Mouse (Mus musculus) myocyte (in vitro differentiated cells): ENCODE results near the gene Unc93b1. TPM values are rescaled to one million over a fixed set of nuclear protein-coding genes. Genes with fewer than 3 reads are reported as not detected.

Experiments used
- H3K27me3 ChIP-seq: one replicate; pipeline ENCODE4 v1.6.1; 2011; ENCODE audit not compliant: control insufficient read depth, insufficient read depth, insufficient read length
- H3K36me3 ChIP-seq: one replicate; pipeline ENCODE4 v1.6.1; 2011; ENCODE audit not compliant: control insufficient read depth, insufficient read depth
- H3K4me2 ChIP-seq: one replicate; pipeline ENCODE4 v1.6.1; 2011; ENCODE audit warnings: low read depth, control low read depth
- H3K4me3 ChIP-seq: one replicate; pipeline ENCODE4 v1.5.1; 2011; ENCODE audit warnings: mild to moderate bottlenecking, control low read depth, moderate library complexity
- H3K79me2 ChIP-seq: one replicate; pipeline ENCODE4 v1.6.1; 2011; ENCODE audit not compliant: control insufficient read depth, insufficient read depth
- H3ac ChIP-seq: one replicate; pipeline ENCODE4 v1.6.1; 2011; ENCODE audit not compliant: control insufficient read depth, insufficient read length
- CEBPB ChIP-seq: IDR thresholded peaks from 2 replicates; pipeline ENCODE4 v1.6.1; 2011; ENCODE audit warnings: mild to moderate bottlenecking, moderate library complexity; ENCODE audit not compliant: poor library complexity, insufficient read depth, severe bottlenecking
- E2F4 ChIP-seq: IDR thresholded peaks from one replicate; pipeline ENCODE4 v1.6.1; 2011; ENCODE audit warnings: mild to moderate bottlenecking, control low read depth, moderate library complexity; ENCODE audit not compliant: insufficient read depth
- MAX ChIP-seq: IDR thresholded peaks from one replicate; pipeline ENCODE4 v1.6.1; 2011; ENCODE audit warnings: low read depth, mild to moderate bottlenecking, control low read depth
- MYOD1 ChIP-seq, 3 experiments: IDR thresholded peaks; one replicate each; pipeline ENCODE4 v1.6.1; 2011; ENCODE audit warnings: control low read depth in 2 of 3, low read depth in 2 of 3, mild to moderate bottlenecking in 2 of 3, moderate library complexity in 1 of 3; ENCODE audit not compliant: insufficient read length in 2 of 3, control insufficient read depth in 1 of 3
- MYOG ChIP-seq, 3 experiments: IDR thresholded peaks; one replicate each; pipeline ENCODE4 v1.6.1; 2011; ENCODE audit warnings: control low read depth in 2 of 3, low read depth in 2 of 3, mild to moderate bottlenecking in 2 of 3; ENCODE audit not compliant: insufficient read length in 2 of 3, control insufficient read depth in 1 of 3, insufficient read depth in 1 of 3
- POLR2A ChIP-seq: IDR thresholded peaks from one replicate; pipeline ENCODE4 v1.6.1; 2011; ENCODE audit warnings: low read depth, mild to moderate bottlenecking, control low read depth, moderate library complexity; ENCODE audit not compliant: insufficient read length
- POLR2AphosphoS2 ChIP-seq: IDR thresholded peaks from one replicate; pipeline ENCODE4 v1.6.1; 2011; ENCODE audit warnings: low read depth, control low read depth; ENCODE audit not compliant: insufficient read length
- REST ChIP-seq: IDR thresholded peaks from one replicate; pipeline ENCODE4 v1.6.1; 2011; ENCODE audit warnings: mild to moderate bottlenecking, control low read depth, moderate library complexity; ENCODE audit not compliant: insufficient read depth, insufficient read length
- SRF ChIP-seq: IDR thresholded peaks from one replicate; pipeline ENCODE4 v1.6.1; 2011; ENCODE audit warnings: low read depth; ENCODE audit not compliant: control insufficient read depth, insufficient read length
- TCF12 ChIP-seq: IDR thresholded peaks from one replicate; pipeline ENCODE4 v1.6.1; 2011; ENCODE audit warnings: mild to moderate bottlenecking, control low read depth; ENCODE audit not compliant: poor library complexity, insufficient read depth, severe bottlenecking
- TCF3 ChIP-seq: IDR thresholded peaks from one replicate; pipeline ENCODE4 v1.6.1; 2011; ENCODE audit warnings: low read depth, control low read depth; ENCODE audit not compliant: insufficient read length
- USF1 ChIP-seq: IDR thresholded peaks from one replicate; pipeline ENCODE4 v1.6.1; 2011; ENCODE audit warnings: low read depth, mild to moderate bottlenecking, control low read depth, moderate library complexity
- polyA plus RNA-seq: library from polyadenylated mRNA; unstranded; fragments of >200 nt; fragmentation: generic; extraction: Trizol; gene quantifications from one replicate; pipeline ENCODE4 v1.2.1, GENCODE M21; 2012; ENCODE audit warnings: missing spikeins

The Unc93b1 gene
- polyA plus RNA-seq, 1 experiment = 4.0 TPM

DNA sequence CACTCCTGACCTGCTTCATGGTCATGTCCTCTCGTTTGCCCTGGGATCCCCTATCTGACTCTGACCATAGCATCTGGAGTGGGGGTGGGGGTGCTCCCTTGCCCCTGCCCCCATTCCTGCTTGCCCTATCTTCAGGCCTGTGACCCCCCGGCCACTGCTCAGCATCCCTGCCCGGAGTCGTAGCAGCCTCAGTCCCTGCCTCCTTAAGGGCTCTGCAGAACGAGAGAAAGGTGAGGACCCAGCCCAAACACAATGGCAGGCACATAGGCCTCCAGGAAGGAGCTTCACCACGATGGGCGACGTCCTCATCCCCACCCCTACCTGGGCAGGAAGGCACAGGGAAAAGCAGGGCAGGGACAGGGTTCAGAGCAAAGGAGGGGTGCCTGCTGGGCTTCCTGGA is 63.3 kb downstream of the Unc93b1 start:
- H3ac ChIP-seq = no peak overlapping the region
- H3K4me3 ChIP-seq = no peak overlapping the region
- H3K79me2 ChIP-seq = no peaks in the 10 kb centered on the region
- TF ChIP-seq CEBPB = no peak
- TF ChIP-seq MYOD1 (IDR thresholded peaks at IDR 0.05; ENCODE audit: control insufficient read depth in 1 of 3, insufficient read length in 2 of 3, low read depth in 2 of 3) = no peak
- TF ChIP-seq USF1 = no peak
- no peak for TF ChIP-seq E2F4
- no peak for TF ChIP-seq TCF12
- no peak for TF ChIP-seq TCF3
- no peak for TF ChIP-seq MAX
- no peak for TF ChIP-seq SRF
- no peak for TF ChIP-seq POLR2A
- no peak for TF ChIP-seq POLR2AphosphoS2
- no peak for TF ChIP-seq MYOG (IDR thresholded peaks at IDR 0.05; ENCODE audit: control insufficient read depth in 1 of 3, insufficient read depth in 1 of 3, insufficient read length in 2 of 3, low read depth in 2 of 3)
- TF ChIP-seq REST = no peak
- no peaks in the 10 kb centered on the region for H3K36me3 ChIP-seq
- no peak overlapping the region for H3K4me2 ChIP-seq
- H3K27me3 ChIP-seq = peaks cover 2% of the 10 kb centered on the region

Other genes with a start within 250 kb of the Unc93b1 start
- 42.5 TPM for gene Lrp5, start 248.6 kb upstream of the Unc93b1 start, polyA plus RNA-seq
- 51.1 TPM for gene 1810055G02Rik, start 226.9 kb upstream of the Unc93b1 start, polyA plus RNA-seq
- gene Kmt5b, start 167.8 kb upstream of the Unc93b1 start, polyA plus RNA-seq = 8.0 TPM
- 35.5 TPM for gene Chka, start 83.4 kb upstream of the Unc93b1 start, polyA plus RNA-seq
- 50.9 TPM for gene Tcirg1, start 28.1 kb upstream of the Unc93b1 start, polyA plus RNA-seq
- gene Ndufs8, start 22.4 kb upstream of the Unc93b1 start, polyA plus RNA-seq = 482 TPM
- 51.8 TPM for gene Aldh3b1, start 5.4 kb upstream of the Unc93b1 start, polyA plus RNA-seq
- 1.2 TPM for gene Aldh3b3, start 23.5 kb downstream of the Unc93b1 start, polyA plus RNA-seq
- 0.11 TPM for gene Aldh3b2, start 37.1 kb downstream of the Unc93b1 start, polyA plus RNA-seq
- gene Acy3, start 51.4 kb downstream of the Unc93b1 start, polyA plus RNA-seq = 6.3 TPM
- gene Tbx10, start 57.6 kb downstream of the Unc93b1 start, polyA plus RNA-seq = 0.04 TPM
- 36.9 TPM for gene Nudt8, start 65.4 kb downstream of the Unc93b1 start, polyA plus RNA-seq
- 0.50 TPM for gene Gm49405, start 65.4 kb downstream of the Unc93b1 start, polyA plus RNA-seq
- gene Doc2g, start 68.1 kb downstream of the Unc93b1 start, polyA plus RNA-seq = 2.5 TPM
- gene Ndufv1, start 77.6 kb downstream of the Unc93b1 start, polyA plus RNA-seq = 405 TPM
- 768 TPM for gene Gstp1, start 102.8 kb downstream of the Unc93b1 start, polyA plus RNA-seq
- 6.7 TPM for gene Gstp2, start 110.8 kb downstream of the Unc93b1 start, polyA plus RNA-seq
- 0.25 TPM for gene Gstp3, start 124.4 kb downstream of the Unc93b1 start, polyA plus RNA-seq
- not detected for gene Cabp2, start 146.4 kb downstream of the Unc93b1 start, polyA plus RNA-seq
- 148 TPM for gene Cdk2ap2, start 162.0 kb downstream of the Unc93b1 start, polyA plus RNA-seq
- 42.3 TPM for gene Pitpnm1, start 164.8 kb downstream of the Unc93b1 start, polyA plus RNA-seq
- gene Aip, start 190.7 kb downstream of the Unc93b1 start, polyA plus RNA-seq = 250 TPM
- not detected for gene Gpr152, start 204.6 kb downstream of the Unc93b1 start, polyA plus RNA-seq
- gene Cabp4, start 208.8 kb downstream of the Unc93b1 start, polyA plus RNA-seq = 0.10 TPM
- gene Coro1b, start 213.4 kb downstream of the Unc93b1 start, polyA plus RNA-seq = 238 TPM
- gene Ptprcap, start 218.4 kb downstream of the Unc93b1 start, polyA plus RNA-seq = 4.9 TPM
- 42.0 TPM for gene Rps6kb2, start 228.2 kb downstream of the Unc93b1 start, polyA plus RNA-seq
- 8.2 TPM for gene Carns1, start 240.3 kb downstream of the Unc93b1 start, polyA plus RNA-seq